Mouse (Mus musculus) midbrain, embryonic 16.5 days (tissue): Measurements from ENCODE around the gene Tbx20. TPM values are rescaled to one million over a fixed set of nuclear protein-coding genes. Genes with fewer than 3 reads are reported as not detected.

Source experiments
- ATAC-seq: fragments of 200-750 bp; cut with Nextera tagmentation; 2 replicates; pipeline ENCODE4 v1.8.0; 2017; ENCODE audit warnings: moderate TSS enrichment
- H3K27ac ChIP-seq: fragments of 300-500 bp; sonication (generic); 2 replicates; pipeline ENCODE4 v1.5.1; 2014; ENCODE audit warnings: mild to moderate bottlenecking, low read length, mixed read lengths
- H3K27me3 ChIP-seq: fragments of 300-500 bp; sonication (generic); 2 replicates; pipeline ENCODE4 v1.6.1; 2014; ENCODE audit warnings: low read depth, low read length, mixed read lengths; ENCODE audit not compliant: control insufficient read depth, insufficient read depth
- H3K36me3 ChIP-seq: fragments of 300-500 bp; sonication (generic); 2 replicates; pipeline ENCODE4 v1.6.1; 2014; ENCODE audit warnings: mild to moderate bottlenecking, low read length, moderate library complexity, mixed read lengths; ENCODE audit not compliant: control insufficient read depth, insufficient read depth
- H3K4me1 ChIP-seq: fragments of 300-500 bp; sonication (generic); 2 replicates; pipeline ENCODE4 v1.6.1; 2014; ENCODE audit warnings: mild to moderate bottlenecking, low read length, mixed read lengths; ENCODE audit not compliant: control insufficient read depth, insufficient read depth
- H3K4me2 ChIP-seq: fragments of 300-500 bp; sonication (generic); 2 replicates; pipeline ENCODE4 v1.6.1; 2014; ENCODE audit warnings: mild to moderate bottlenecking, low read length, mixed read lengths
- H3K4me3 ChIP-seq: fragments of 300-500 bp; sonication (generic); 2 replicates; pipeline ENCODE4 v1.5.1; 2014; ENCODE audit warnings: low read depth, mild to moderate bottlenecking, low read length, moderate library complexity, mixed read lengths
- H3K9ac ChIP-seq: fragments of 300-500 bp; sonication (generic); 2 replicates; pipeline ENCODE4 v1.6.1; 2014; ENCODE audit warnings: low read depth, low read length, mixed read lengths
- H3K9me3 ChIP-seq: fragments of 300-500 bp; sonication (generic); replicated peaks from 2 replicates; pipeline ENCODE4 v1.6.1; 2014; ENCODE audit warnings: mild to moderate bottlenecking, low read length, mixed read lengths; ENCODE audit not compliant: control insufficient read depth, poor library complexity, severe bottlenecking
- WGBS: fragments of 180-500 bp; shearing (Covaris S2); extraction: QIAGEN DNeasy Blood & Tissue Kit; methylation state at CpG from one replicate; pipeline ENCODE4 v1.1.7; 2014; 5-methylcytosine and 5-hydroxymethylcytosine counted together
- polyA plus RNA-seq: library from polyadenylated mRNA; unstranded; fragments of >200 nt; fragmentation: Nextera tagmentation; extraction: Ambion mirVana; gene quantifications from 2 replicates; pipeline ENCODE4 v1.2.1, GENCODE M21; 2015

The Tbx20 gene
- 0.04 and 0.30 TPM in 2 replicates for polyA plus RNA-seq

- Histone ChIP-seq H3K4me3 (peak within 1 kb of the TSS; percentile 20), H3K4me2 (peak within 1 kb of the TSS; percentile 18; the same call in 1 of the 2 replicates), H3K27ac (no peak within 1 kb of the TSS), H3K9me3 (no peaks in the 10 kb centered on the region), H3K9ac (no peak within 1 kb of the TSS), H3K27me3 (peaks cover 61% of the 10 kb centered on the region), H3K4me1 (peaks cover 3% of the 10 kb centered on the region; the same call in 1 of the 2 replicates), H3K36me3 (no peaks in the 10 kb centered on the region)
- WGBS, result 0% methylated on average over 39 of the region's 40 CpGs
- ATAC-seq, result peak; percentile 76
Observed at GRCm38 (mm10) chr9:24774160-24774969, at the start of gene Tbx20. Gene Tbx20 (minus strand): TSS chr9:24774303.

GRCm38 (mm10) chr9:24818511-24818910, 44.4 kb upstream of the Tbx20 start:
- WGBS, result 67% methylated on average over 3 of the region's 3 CpGs
- no peaks in the 10 kb centered on the region for H3K36me3 ChIP-seq
- ATAC-seq, result no peak

GRCm38 (mm10) chr9:24812461-24812860, 38.4 kb upstream of the Tbx20 start:
- WGBS, result 89% methylated on average over 6 of the region's 6 CpGs
- Histone ChIP-seq H3K9me3 (no peaks in the 10 kb centered on the region), H3K9ac (no peak overlapping the region), H3K27me3 (no peaks in the 10 kb centered on the region), H3K27ac (no peak overlapping the region), H3K4me2 (no peak overlapping the region), H3K4me1 (no peaks in the 10 kb centered on the region), H3K4me3 (no peak overlapping the region), H3K36me3 (no peaks in the 10 kb centered on the region)
- no peak for ATAC-seq

More at GRCm38 (mm10) chr9:24818511-24818910, 44.4 kb upstream of the Tbx20 start:
- Histone ChIP-seq H3K4me3 (no peak overlapping the region), H3K4me1 (no peaks in the 10 kb centered on the region), H3K9me3 (no peaks in the 10 kb centered on the region), H3K4me2 (no peak overlapping the region), H3K9ac (no peak overlapping the region), H3K27ac (no peak overlapping the region), H3K27me3 (no peaks in the 10 kb centered on the region)

- no peak for ATAC-seq
- no peak overlapping the region for H3K27ac ChIP-seq
- H3K9me3 ChIP-seq, result no peaks in the 10 kb centered on the region
- no peaks in the 10 kb centered on the region for H3K4me1 ChIP-seq
- no peaks in the 10 kb centered on the region for H3K36me3 ChIP-seq
- no peak overlapping the region for H3K4me2 ChIP-seq
- no peak overlapping the region for H3K4me3 ChIP-seq
- H3K27me3 ChIP-seq, result no peaks in the 10 kb centered on the region
- 88% methylated on average over 2 of the region's 2 CpGs for WGBS
- no peak overlapping the region for H3K9ac ChIP-seq
Observed at GRCm38 (mm10) chr9:24792110-24792509, 18.0 kb upstream of the Tbx20 start.

GRCm38 (mm10) chr9:24789396-24789795, 15.3 kb upstream of the Tbx20 start:
- no peak for ATAC-seq
- no peak overlapping the region for H3K27ac ChIP-seq
- H3K4me1 ChIP-seq, result no peaks in the 10 kb centered on the region
- no peak overlapping the region for H3K4me2 ChIP-seq
- H3K36me3 ChIP-seq, result no peaks in the 10 kb centered on the region
- WGBS, result 54% methylated on average over 3 of the region's 3 CpGs
- H3K9ac ChIP-seq, result no peak overlapping the region
- no peaks in the 10 kb centered on the region for H3K27me3 ChIP-seq
- no peaks in the 10 kb centered on the region for H3K9me3 ChIP-seq
- H3K4me3 ChIP-seq, result no peak overlapping the region

- no peaks in the 10 kb centered on the region for H3K9me3 ChIP-seq
Observed at GRCm38 (mm10) chr9:24782338-24782737, 8.2 kb upstream of the Tbx20 start.

GRCm38 (mm10) chr9:24780929-24781441, 6.9 kb upstream of the Tbx20 start:
- H3K9me3 ChIP-seq, result no peaks in the 10 kb centered on the region
- H3K9ac ChIP-seq, result 0 out of 2 replicates have a peak overlapping the region, but pooled peaks have one; percentile 20
- H3K36me3 ChIP-seq, result no peaks in the 10 kb centered on the region
- H3K27ac ChIP-seq, result no peak overlapping the region
- peak overlapping the region; percentile 31 for H3K4me3 ChIP-seq
- peaks cover 7% of the 10 kb centered on the region for H3K4me1 ChIP-seq
- H3K4me2 ChIP-seq, result peak overlapping the region; percentile 54
- ATAC-seq, result peak; percentile 73
- WGBS, result under 1% methylated on average over 32 of the region's 32 CpGs
- peaks cover 50% of the 10 kb centered on the region for H3K27me3 ChIP-seq

More at GRCm38 (mm10) chr9:24782338-24782737, 8.2 kb upstream of the Tbx20 start:
- no peak overlapping the region for H3K27ac ChIP-seq
- H3K4me1 ChIP-seq, result peaks cover 7% of the 10 kb centered on the region
- H3K36me3 ChIP-seq, result no peaks in the 10 kb centered on the region
- ATAC-seq, result no peak
- peaks cover 44% of the 10 kb centered on the region for H3K27me3 ChIP-seq
- no peak overlapping the region for H3K9ac ChIP-seq
- no peak overlapping the region for H3K4me3 ChIP-seq
- 22% methylated on average over 3 of the region's 3 CpGs for WGBS
- H3K4me2 ChIP-seq, result no peak overlapping the region

- H3K36me3 ChIP-seq, result no peaks in the 10 kb centered on the region
- H3K27me3 ChIP-seq, result peaks cover 53% of the 10 kb centered on the region
- 2% methylated on average over 17 of the region's 22 CpGs for WGBS
- H3K4me2 ChIP-seq, result peak overlapping the region; percentile 54
- no peak overlapping the region for H3K27ac ChIP-seq
- peak overlapping the region; percentile 31 for H3K4me3 ChIP-seq
- H3K4me1 ChIP-seq, result peaks cover 7% of the 10 kb centered on the region
- no peak overlapping the region for H3K9ac ChIP-seq
- ATAC-seq, result peak; percentile 57; the same call in 1 of the 2 replicates
- no peaks in the 10 kb centered on the region for H3K9me3 ChIP-seq
Observed at GRCm38 (mm10) chr9:24780391-24780928, 6.4 kb upstream of the Tbx20 start.

- Histone ChIP-seq H3K4me1 (peaks cover 7% of the 10 kb centered on the region), H3K4me2 (no peak overlapping the region), H3K36me3 (no peaks in the 10 kb centered on the region), H3K9me3 (no peaks in the 10 kb centered on the region), H3K4me3 (no peak overlapping the region), H3K27me3 (peaks cover 58% of the 10 kb centered on the region), H3K9ac (no peak overlapping the region), H3K27ac (no peak overlapping the region)
- 3% methylated on average over 3 of the region's 3 CpGs for WGBS
- no peak for ATAC-seq
Observed at GRCm38 (mm10) chr9:24779975-24780374, 5.9 kb upstream of the Tbx20 start.
